Mouse (Mus musculus) embryonic facial prominence, embryonic 14.5 days (tissue): ENCODE data around the gene Rgl1. TPM values are rescaled to one million over a fixed set of nuclear protein-coding genes. Genes with fewer than 3 reads are reported as not detected.

Experiments used
- polyA plus RNA-seq: library from polyadenylated mRNA; unstranded; fragments of >200 nt; fragmentation: Nextera tagmentation; extraction: Ambion mirVana; gene quantifications from 2 replicates; pipeline ENCODE4 v1.2.1, GENCODE M21; 2014

The Rgl1 gene
- polyA plus RNA-seq, 1 experiment from 2014 or later = 43.7 TPM

Other genes starting within 250 kb of the Rgl1 start
- gene Apobec4, start 15.8 kb downstream of the Rgl1 start, polyA plus RNA-seq = 0.13 and 0.25 TPM in 2 replicates
- gene Arpc5, start 191 bp upstream of the Rgl1 start, polyA plus RNA-seq = 267 and 269 TPM in 2 replicates
- 5.9 and 6.1 TPM in 2 replicates for gene Ncf2, start 33.8 kb upstream of the Rgl1 start, polyA plus RNA-seq
- gene Smg7, start 136.3 kb upstream of the Rgl1 start, polyA plus RNA-seq = 29.5 and 31.6 TPM in 2 replicates
- gene Nmnat2, start 188.6 kb upstream of the Rgl1 start, polyA plus RNA-seq = 3.7 and 5.3 TPM in 2 replicates